Mouse (Mus musculus) macrophage (primary cell): ENCODE results near the gene Prkch. TPM values are rescaled to one million over a fixed set of nuclear protein-coding genes. Genes with fewer than 3 reads are reported as not detected.
A peak's percentile ranks its signal among the peaks of the same experiment; 100 is the strongest.

Experiments used
- H3K27ac ChIP-seq: fragments of 350-480 bp; formaldehyde crosslinking; 2 replicates; pipeline ENCODE4 v1.9.0; 2021
- H3K36me3 ChIP-seq: fragments of 350-480 bp; formaldehyde crosslinking; 2 replicates; pipeline ENCODE4 v1.9.0; 2021; ENCODE audit errors: inconsistent target
- H3K4me3 ChIP-seq: fragments of 350-480 bp; formaldehyde crosslinking; 2 replicates; pipeline ENCODE4 v1.9.0; 2021; ENCODE audit errors: inconsistent target
- H3K79me2 ChIP-seq: fragments of 350-480 bp; formaldehyde crosslinking; 2 replicates; pipeline ENCODE4 v1.9.0; 2021; ENCODE audit errors: inconsistent target
- WGBS: methylation state at CpG from one replicate; pipeline ENCODE4 v1.1.7; 2026; ENCODE audit warnings: inconsistent platforms; ENCODE audit not compliant: missing documents; 5-methylcytosine and 5-hydroxymethylcytosine counted together
- polyA plus RNA-seq: library from polyadenylated mRNA; stranded (reverse); fragments of 250-400 nt; gene quantifications from 3 replicates; pipeline ENCODE4 v1.2.4, GENCODE M21; 2018; ENCODE audit warnings: inconsistent platforms

The Prkch gene
- polyA plus RNA-seq, 1 experiment from 2014 or later, result 37.2 TPM

- peaks cover 99% of the 10 kb centered on the region for H3K79me2 ChIP-seq
- H3K27ac ChIP-seq, result peak overlapping the region; percentile 84
- no peak overlapping the region for H3K4me3 ChIP-seq
- no peaks in the 10 kb centered on the region for H3K36me3 ChIP-seq
- 71% methylated on average over 2 of the region's 2 CpGs for WGBS
Measured at GRCm38 (mm10) chr12:73666701-73667100, 82.1 kb downstream of the Prkch start.

- Histone ChIP-seq H3K27ac (peak overlapping the region; percentile 84), H3K36me3 (no peaks in the 10 kb centered on the region), H3K4me3 (no peak overlapping the region), H3K79me2 (peaks cover 99% of the 10 kb centered on the region)
- WGBS, result 11% methylated on average over 7 of the region's 7 CpGs
Measured at GRCm38 (mm10) chr12:73667607-73668006, 83.0 kb downstream of the Prkch start.

GRCm38 (mm10) chr12:73670739-73671138 is 86.1 kb downstream of the Prkch start:
- Histone ChIP-seq H3K4me3 (no peak overlapping the region), H3K36me3 (no peaks in the 10 kb centered on the region), H3K27ac (peak overlapping the region; percentile 84), H3K79me2 (peaks cover 99% of the 10 kb centered on the region)
- WGBS, result 90% methylated on average over 6 of the region's 6 CpGs

- peak overlapping the region; percentile 84 for H3K27ac ChIP-seq
- 4% methylated on average over 3 of the region's 3 CpGs for WGBS
Measured at GRCm38 (mm10) chr12:73671540-73671939, 86.9 kb downstream of the Prkch start.

GRCm38 (mm10) chr12:73672007-73672406 is 87.4 kb downstream of the Prkch start:
- H3K79me2 ChIP-seq, result peaks cover 99% of the 10 kb centered on the region
- peak overlapping the region; percentile 84 for H3K27ac ChIP-seq
- no peak overlapping the region for H3K4me3 ChIP-seq
- 42% methylated on average over 4 of the region's 4 CpGs for whole genome bisulfite sequencing
- H3K36me3 ChIP-seq, result no peaks in the 10 kb centered on the region

More at GRCm38 (mm10) chr12:73671540-73671939, 86.9 kb downstream of the Prkch start:
- no peaks in the 10 kb centered on the region for H3K36me3 ChIP-seq
- H3K79me2 ChIP-seq, result peaks cover 99% of the 10 kb centered on the region
- no peak overlapping the region for H3K4me3 ChIP-seq

- Histone ChIP-seq H3K36me3 (no peaks in the 10 kb centered on the region), H3K4me3 (no peak overlapping the region), H3K79me2 (peaks cover 99% of the 10 kb centered on the region), H3K27ac (no peak overlapping the region)
- 87% methylated on average over 7 of the region's 7 CpGs for WGBS
Measured at GRCm38 (mm10) chr12:73673783-73674182, 89.2 kb downstream of the Prkch start.

GRCm38 (mm10) chr12:73675212-73675611 is 90.6 kb downstream of the Prkch start:
- Histone ChIP-seq H3K79me2 (peaks cover 100% of the 10 kb centered on the region), H3K27ac (no peak overlapping the region), H3K4me3 (no peak overlapping the region), H3K36me3 (no peaks in the 10 kb centered on the region)
- WGBS, result 86% methylated on average over 4 of the region's 4 CpGs

- Histone ChIP-seq H3K27ac (no peak overlapping the region), H3K36me3 (no peaks in the 10 kb centered on the region), H3K4me3 (no peak overlapping the region), H3K79me2 (peaks cover 100% of the 10 kb centered on the region)
- 89% methylated on average over 7 of the region's 7 CpGs for WGBS
Measured at GRCm38 (mm10) chr12:73679400-73679801, 94.8 kb downstream of the Prkch start.

GRCm38 (mm10) chr12:73682921-73683346 is 98.3 kb downstream of the Prkch start:
- H3K27ac ChIP-seq, result no peak overlapping the region
- peaks cover 98% of the 10 kb centered on the region for H3K79me2 ChIP-seq
- WGBS, result 72% methylated on average over 6 of the region's 7 CpGs
- H3K36me3 ChIP-seq, result no peaks in the 10 kb centered on the region
- no peak overlapping the region for H3K4me3 ChIP-seq

- H3K4me3 ChIP-seq, result no peak overlapping the region
- H3K36me3 ChIP-seq, result no peaks in the 10 kb centered on the region
- WGBS, result 97% methylated on average over 12 of the region's 13 CpGs
- H3K79me2 ChIP-seq, result peaks cover 98% of the 10 kb centered on the region
- H3K27ac ChIP-seq, result no peak overlapping the region
Measured at GRCm38 (mm10) chr12:73685875-73686274, 101.3 kb downstream of the Prkch start.

- 94% methylated on average over 5 of the region's 5 CpGs for WGBS
- Histone ChIP-seq H3K36me3 (no peaks in the 10 kb centered on the region), H3K27ac (peak overlapping the region; percentile 41; the same call in 1 of the 2 replicates), H3K79me2 (peaks cover 98% of the 10 kb centered on the region), H3K4me3 (no peak overlapping the region)
Measured at GRCm38 (mm10) chr12:73686456-73686855, 101.9 kb downstream of the Prkch start.

GRCm38 (mm10) chr12:73687077-73688035 is 102.8 kb downstream of the Prkch start:
- Histone ChIP-seq H3K4me3 (no peak overlapping the region), H3K79me2 (peaks cover 96% of the 10 kb centered on the region), H3K27ac (peak overlapping the region; percentile 41), H3K36me3 (no peaks in the 10 kb centered on the region)
- 31% methylated on average over 20 of the region's 20 CpGs for WGBS

GRCm38 (mm10) chr12:73692321-73692720 is 107.7 kb downstream of the Prkch start:
- peaks cover 22% of the 10 kb centered on the region for H3K36me3 ChIP-seq
- H3K79me2 ChIP-seq, result peaks cover 47% of the 10 kb centered on the region
- no peak overlapping the region for H3K27ac ChIP-seq
- 42% methylated on average over 4 of the region's 4 CpGs for WGBS
- H3K4me3 ChIP-seq, result no peak overlapping the region

GRCm38 (mm10) chr12:73693347-73693746 is 108.8 kb downstream of the Prkch start:
- no peak overlapping the region for H3K27ac ChIP-seq
- H3K4me3 ChIP-seq, result no peak overlapping the region
- 35% methylated on average over 4 of the region's 4 CpGs for WGBS
- peaks cover 38% of the 10 kb centered on the region for H3K79me2 ChIP-seq
- H3K36me3 ChIP-seq, result peaks cover 32% of the 10 kb centered on the region

GRCm38 (mm10) chr12:73694690-73695089 is 110.1 kb downstream of the Prkch start:
- Histone ChIP-seq H3K36me3 (peaks cover 45% of the 10 kb centered on the region), H3K4me3 (no peak overlapping the region), H3K79me2 (peaks cover 25% of the 10 kb centered on the region), H3K27ac (no peak overlapping the region)
- WGBS, result 93% methylated on average over 13 of the region's 13 CpGs
